Mouse (Mus musculus) brain, embryonic 14.5 days (tissue): ENCODE data around the gene Vmo1.

ENCODE experiments used
- CTCF ChIP-seq: fragments of 200-500 bp; IDR thresholded peaks from 2 replicates; pipeline ENCODE4 v1.5.1; 2012; ENCODE audit warnings: inconsistent platforms, mild to moderate bottlenecking, moderate library complexity, borderline replicate concordance; ENCODE audit not compliant: insufficient read depth, insufficient read length; ENCODE audit errors: extremely low read depth
- POLR2A ChIP-seq: fragments of 200-500 bp; IDR thresholded peaks from 2 replicates; pipeline ENCODE4 v1.6.1; 2012; ENCODE audit warnings: mild to moderate bottlenecking, inconsistent platforms, borderline replicate concordance; ENCODE audit not compliant: poor library complexity, insufficient read depth, insufficient read length, severe bottlenecking; ENCODE audit errors: extremely low read depth

- TF ChIP-seq CTCF (no peak), POLR2A (no peak)
These were observed 50.4 kb downstream of the Vmo1 start for GRCm38 (mm10) chr11:70463970-70464369.
